Mouse (Mus musculus) small intestine, adult 2 months (tissue): ENCODE measurements around the gene Lima1.

ENCODE experiments used
- CTCF ChIP-seq: fragments of 200-500 bp; IDR thresholded peaks from 2 replicates; pipeline ENCODE4 v1.5.1; 2012; ENCODE audit warnings: low read depth, mild to moderate bottlenecking, control low read depth, inconsistent platforms, low read length, moderate library complexity, mixed read lengths; ENCODE audit not compliant: insufficient replicate concordance, insufficient read length; ENCODE audit errors: extremely low read depth
- POLR2A ChIP-seq: fragments of 200-500 bp; IDR thresholded peaks from 2 replicates; pipeline ENCODE4 v1.6.1; 2012; ENCODE audit warnings: low read depth, mild to moderate bottlenecking, control low read depth, inconsistent platforms, low read length, moderate library complexity

GRCm38 (mm10) chr15:99917264-99917663, 42.0 kb upstream of the Lima1 start:
- no peak for TF ChIP-seq POLR2A
- TF ChIP-seq CTCF, result no peak
